Mouse (Mus musculus) CH12.LX (cell line): Measurements from ENCODE around the gene 1700016K19Rik. TPM values are rescaled to one million over a fixed set of nuclear protein-coding genes. Genes with fewer than 3 reads are reported as not detected.

Experiments used
- DNase-seq: peaks from one replicate; pipeline ENCODE4 v3.0.0-alpha.2; 2013; ENCODE audit errors: extremely low read depth
- H3K27ac ChIP-seq: 2 replicates; pipeline ENCODE4 v1.5.1; 2012; ENCODE audit warnings: low read depth, mild to moderate bottlenecking, control low read depth, moderate library complexity; ENCODE audit not compliant: insufficient read depth
- H3K27me3 ChIP-seq: replicated peaks from 2 replicates; pipeline ENCODE3; 2012; ENCODE audit warnings: inconsistent platforms
- H3K36me3 ChIP-seq, 2 experiments: replicated peaks in 1 of 2; 2 replicates each; pipeline versions ENCODE3 to v1.6.1; 2012; ENCODE audit warnings: inconsistent platforms in 1 of 2, low read length in 1 of 2, mild to moderate bottlenecking in 1 of 2, mixed read lengths in 1 of 2, moderate library complexity in 1 of 2; ENCODE audit not compliant: control insufficient read depth in 1 of 2, insufficient read depth in 1 of 2
- H3K4me1 ChIP-seq, 2 experiments: 2 replicates each; pipeline ENCODE4 v1.6.1; 2012; ENCODE audit warnings: inconsistent platforms in 1 of 2, moderate library complexity in 1 of 2; ENCODE audit not compliant: insufficient read depth in 2 of 2, control insufficient read depth in 1 of 2
- H3K4me2 ChIP-seq: 2 replicates; pipeline ENCODE4 v1.6.1; 2012; ENCODE audit warnings: low read depth, mild to moderate bottlenecking, control low read depth; ENCODE audit not compliant: poor library complexity, insufficient read depth, severe bottlenecking
- H3K4me3 ChIP-seq, 3 experiments: fragments of 150-350 bp in 1 of 3; sonication (generic) in 1 of 3; replicated peaks in 1 of 3; 2 replicates each; pipeline versions ENCODE3 to v1.5.1; 2011 to 2012; ENCODE audit warnings: low read depth in 2 of 3, low read length in 2 of 3, mild to moderate bottlenecking in 2 of 3, moderate library complexity in 2 of 3, control low read depth in 1 of 3, improper control_type of control experiment in 1 of 3, inconsistent platforms in 1 of 3, mixed read lengths in 1 of 3; ENCODE audit not compliant: poor library complexity in 1 of 3
- H3K79me2 ChIP-seq: replicated peaks from 2 replicates; pipeline ENCODE4 v1.6.1; 2012; ENCODE audit warnings: mild to moderate bottlenecking, moderate library complexity; ENCODE audit not compliant: control insufficient read depth, poor library complexity, insufficient read depth, severe bottlenecking; ENCODE audit errors: extremely low read depth
- H3K9ac ChIP-seq: 2 replicates; pipeline ENCODE4 v1.6.1; 2012; ENCODE audit warnings: low read depth, mild to moderate bottlenecking, control low read depth, moderate library complexity; ENCODE audit not compliant: insufficient read depth
- H3K9me3 ChIP-seq: replicated peaks from 2 replicates; pipeline ENCODE3; 2012; ENCODE audit warnings: low read length, inconsistent platforms, mixed read lengths
- BHLHE40 ChIP-seq: IDR thresholded peaks from 2 replicates; pipeline ENCODE4 v1.6.1; 2011; ENCODE audit warnings: mild to moderate bottlenecking, low read depth, low read length, improper control_type of control experiment
- CHD1 ChIP-seq: IDR thresholded peaks from 2 replicates; pipeline ENCODE4 v1.6.1; 2012; ENCODE audit warnings: low read depth, low read length, improper control_type of control experiment, inconsistent platforms
- CHD2 ChIP-seq: IDR thresholded peaks from 2 replicates; pipeline ENCODE4 v1.6.1; 2011; ENCODE audit warnings: low read length, improper control_type of control experiment
- CTCF ChIP-seq, 2 experiments: IDR thresholded peaks in 1 of 2; conservative IDR thresholded peaks in 1 of 2; 2 replicates each; pipeline ENCODE4 v1.5.1; 2011 to 2012; ENCODE audit warnings: low read depth in 2 of 2, low read length in 2 of 2, improper control_type of control experiment in 1 of 2, inconsistent platforms in 1 of 2, mild to moderate bottlenecking in 1 of 2, moderate library complexity in 1 of 2
- ELF1 ChIP-seq: IDR thresholded peaks from 2 replicates; pipeline ENCODE4 v1.6.1; 2014; ENCODE audit warnings: low read depth, mild to moderate bottlenecking, inconsistent platforms, low read length, improper control_type of control experiment
- ETS1 ChIP-seq: conservative IDR thresholded peaks from 2 replicates; pipeline ENCODE4 v1.6.1; 2012; ENCODE audit warnings: low read depth, mild to moderate bottlenecking, inconsistent platforms, low read length, improper control_type of control experiment, moderate library complexity
- KAT2A ChIP-seq: IDR thresholded peaks from 2 replicates; pipeline ENCODE4 v1.6.1; 2012; ENCODE audit warnings: low read length, improper control_type of control experiment, inconsistent platforms; ENCODE audit not compliant: insufficient replicate concordance
- MAFK ChIP-seq: IDR thresholded peaks from 2 replicates; pipeline ENCODE4 v1.6.1; 2011; ENCODE audit warnings: low read length, improper control_type of control experiment; ENCODE audit not compliant: insufficient replicate concordance
- MAX ChIP-seq: IDR thresholded peaks from 2 replicates; pipeline ENCODE4 v1.6.1; 2011; ENCODE audit warnings: low read length, improper control_type of control experiment
- MEF2A ChIP-seq: IDR thresholded peaks from 2 replicates; pipeline ENCODE4 v1.6.1; 2014; ENCODE audit warnings: low read depth, mild to moderate bottlenecking, inconsistent platforms, low read length, improper control_type of control experiment, borderline replicate concordance
- PAX5 ChIP-seq: IDR thresholded peaks from 2 replicates; pipeline ENCODE4 v1.6.1; 2012; ENCODE audit warnings: low read length, inconsistent platforms, mixed read lengths
- POLR2AphosphoS2 ChIP-seq: IDR thresholded peaks from 2 replicates; pipeline ENCODE4 v1.6.1; 2011; ENCODE audit warnings: low read depth, low read length, improper control_type of control experiment
- SMC3 ChIP-seq: IDR thresholded peaks from 2 replicates; pipeline ENCODE4 v1.6.1; 2011; ENCODE audit warnings: low read depth, low read length, improper control_type of control experiment
- TBP ChIP-seq: conservative IDR thresholded peaks from 2 replicates; pipeline ENCODE4 v1.6.1; 2011; ENCODE audit warnings: low read depth, low read length, improper control_type of control experiment
- UBTF ChIP-seq: IDR thresholded peaks from 2 replicates; pipeline ENCODE4 v1.6.1; 2012; ENCODE audit warnings: low read depth, mild to moderate bottlenecking, inconsistent platforms, low read length, improper control_type of control experiment, moderate library complexity
- ZC3H11A ChIP-seq: IDR thresholded peaks from 2 replicates; pipeline ENCODE4 v1.6.1; 2012; ENCODE audit warnings: low read depth, mild to moderate bottlenecking, inconsistent platforms, low read length, improper control_type of control experiment
- ZNF384 ChIP-seq: IDR thresholded peaks from 2 replicates; pipeline ENCODE4 v1.6.1; 2012; ENCODE audit warnings: low read depth, low read length, improper control_type of control experiment, inconsistent platforms
- dilution Hi-C: fragments of 300-500 bp; cut with MboI; formaldehyde crosslinking; loops from 2 replicates; pipeline ENCODE4 v1.14.3; 2020; ENCODE audit warnings: low sequenced_read_pairs; ENCODE audit not compliant: extremely low pct_unique_long_range_greater_than_20kb, extremely low pct_ligation_motif_present
- in situ Hi-C: fragments of 300-500 bp; cut with MboI; formaldehyde crosslinking; loops from 3 replicates; pipeline ENCODE4 v1.14.3; 2019; ENCODE audit warnings: low sequenced_read_pairs, low pct_ligation_motif_present, low pct_unique_long_range_greater_than_20kb, mixed read lengths
- polyA plus RNA-seq: library from polyadenylated mRNA; unstranded; fragments of >175 nt; gene quantifications from 2 replicates; pipeline ENCODE4 v1.2.1, GENCODE M21; 2012; ENCODE audit warnings: low read depth; ENCODE audit not compliant: insufficient read length
- total RNA-seq, 2 experiments: library from RNA; depleted of rRNA; stranded (reverse); fragments of 300-350 nt in 1 of 2; fragments of >200 nt in 1 of 2; gene quantifications; 2 replicates each; pipeline ENCODE4 v1.2.3; 2012 to 2014

Gene 1700016K19Rik
- total and polyA plus RNA-seq, 3 experiments = 0.76 TPM; not detected in 2

DNA sequence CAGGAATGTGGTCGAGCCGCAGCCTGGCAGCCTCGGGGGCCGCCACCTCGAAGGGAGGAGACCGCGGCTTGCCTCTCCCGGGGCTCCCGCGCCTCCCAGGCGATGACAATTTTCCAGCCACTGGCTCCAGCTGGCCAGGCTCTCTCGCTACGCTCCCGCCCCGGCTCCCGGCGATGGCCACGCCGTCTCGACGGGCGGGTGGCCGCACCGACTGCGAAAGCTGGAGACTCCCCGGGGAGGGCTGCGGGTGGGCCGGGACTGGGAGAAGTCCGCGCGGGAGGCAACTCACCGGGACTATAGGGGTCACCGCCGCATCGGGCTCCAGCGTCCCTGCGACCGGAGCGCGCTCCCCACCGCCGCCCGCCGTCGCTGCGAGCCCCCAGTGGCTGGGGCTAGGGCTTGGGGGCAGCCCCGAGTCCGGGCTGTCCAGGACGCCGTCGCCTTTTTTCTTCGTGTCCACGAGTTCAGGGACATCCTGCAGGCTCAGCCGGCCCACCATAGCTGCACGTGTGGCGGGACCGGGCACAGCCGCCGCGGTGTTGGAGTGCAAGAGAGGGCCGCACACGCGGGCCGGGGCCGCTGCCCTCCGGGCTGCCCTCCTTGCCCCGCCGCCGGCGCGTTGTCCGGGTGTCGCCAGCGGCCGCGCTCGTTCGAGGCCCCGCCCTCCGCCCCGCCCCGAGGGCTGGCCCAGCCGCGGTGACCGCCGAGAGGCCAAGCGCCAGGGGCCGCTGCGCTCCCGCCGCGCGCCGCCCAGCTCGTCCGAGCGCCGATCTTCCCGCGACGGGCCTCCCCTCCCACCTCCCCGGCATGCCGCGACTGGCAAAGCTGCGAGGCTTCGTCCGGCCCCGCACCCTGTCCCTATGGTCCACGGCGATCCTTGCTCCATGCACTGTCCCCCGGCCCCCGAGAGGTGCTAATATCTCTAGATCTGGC lies 27.7 kb downstream of the 1700016K19Rik start, which contains the start of gene Rflnb (continued):
- no peak for TF ChIP-seq ETS1
- 0 out of 2 replicates have a peak, but pooled peaks have one; percentile 14 for TF ChIP-seq KAT2A
- TF ChIP-seq MEF2A = 0 out of 2 replicates have a peak, but pooled peaks have one; percentile 25
- TF ChIP-seq PAX5 = no peak
- peak; percentile 76 for TF ChIP-seq MAX
- TF ChIP-seq MAFK = no peak
- TF ChIP-seq BHLHE40 = no peak
- no peak for TF ChIP-seq ZNF384
- no peak for TF ChIP-seq TBP
- TF ChIP-seq UBTF = no peak
- no peak for TF ChIP-seq ZC3H11A
- TF ChIP-seq POLR2AphosphoS2 = no peak
- TF ChIP-seq ELF1 = peak; percentile 35; the same call in 1 of the 2 replicates
- peak in 1 of 2 experiments; percentile 57; a peak in 2 of 4 replicates for TF ChIP-seq CTCF (conservative IDR thresholded peaks at IDR 0.05 in 1 of 2, IDR thresholded peaks at IDR 0.05 in 1 of 2; ENCODE audit: low read depth in 2 of 2, low read length in 2 of 2)

DNA sequence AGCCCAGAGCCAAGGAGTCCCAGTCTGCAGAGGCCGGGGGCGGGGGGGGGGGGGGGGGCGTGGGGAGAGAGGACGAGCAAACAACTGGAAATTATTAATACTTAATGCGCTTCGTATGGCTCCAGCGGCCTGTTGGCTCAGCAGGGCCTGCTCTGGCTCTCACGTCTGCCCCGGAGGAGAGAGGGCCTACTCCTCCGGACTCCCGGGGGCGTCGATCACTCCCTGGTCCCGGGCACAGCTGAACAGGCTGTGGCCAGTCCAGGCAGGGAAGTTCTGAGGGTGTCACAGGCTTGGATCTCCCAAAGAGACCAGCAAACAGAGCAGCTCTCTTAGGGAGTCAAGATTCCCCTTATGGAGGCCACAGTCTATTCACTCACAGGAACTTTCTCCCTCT lies 28.4 kb downstream of the 1700016K19Rik start:
- in situ Hi-C loops (loop anchor here (10.0 kb wide), 1 partner anchor 127 kb away; no protein-coding TSS in a partner anchor), dilution Hi-C loops (no loop called here)
- Histone ChIP-seq H3K4me2 (peak overlapping the region; percentile 52), H3K9ac (no peak overlapping the region), H3K36me3 (no peaks in the 10 kb centered on the region), H3K27ac (no peak overlapping the region), H3K27me3 (peaks cover 86% of the 10 kb centered on the region)
- DNase-seq = no peak
- no peak for TF ChIP-seq CHD2
- TF ChIP-seq CHD1 = 0 out of 2 replicates have a peak, but pooled peaks have one; percentile 1
- TF ChIP-seq, all 38 proteins: peak for 1
- peaks cover 0 to 6% of the 10 kb centered on the region in 2 experiments; a peak in 1 of 4 replicates for H3K4me1 ChIP-seq
- peak overlapping the region in 1 of 3 experiments; percentile 17 for H3K4me3 ChIP-seq
- H3K79me2 ChIP-seq = no peaks in the 10 kb centered on the region
- no peaks in the 10 kb centered on the region for H3K9me3 ChIP-seq

DNA sequence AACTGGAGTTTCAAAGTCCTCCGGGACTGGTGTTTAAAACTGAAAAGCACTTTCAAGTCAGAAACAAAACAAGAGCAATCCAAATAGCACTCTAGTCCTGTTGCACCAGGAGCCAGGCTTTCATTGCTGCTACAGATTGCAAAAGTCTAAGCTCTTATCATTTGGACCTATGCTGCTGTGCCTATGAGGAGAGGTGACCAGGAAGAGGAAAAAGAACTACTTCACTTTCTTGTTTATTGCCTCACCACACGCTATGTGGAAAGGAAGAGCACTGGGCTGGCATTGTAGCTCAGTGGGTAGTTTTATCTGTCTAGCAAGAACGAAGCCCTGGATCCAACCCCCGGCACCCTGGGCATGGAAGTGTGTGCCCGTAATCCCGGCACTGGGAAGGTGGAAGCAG lies 33.6 kb downstream of the 1700016K19Rik start:
- in situ Hi-C loops = no loop called here

More for the DNA sequence above, 33.6 kb downstream of the 1700016K19Rik start:
- TF ChIP-seq ETS1 (no peak), UBTF (no peak), MAFK (no peak), CTCF (conservative IDR thresholded peaks at IDR 0.05 in 1 of 2, IDR thresholded peaks at IDR 0.05 in 1 of 2; ENCODE audit: low read depth in 2 of 2, low read length in 2 of 2) (no peak), SMC3 (no peak)
- no peak for DNase-seq
- no peaks in the 10 kb centered on the region for H3K4me1 ChIP-seq
- no peak overlapping the region for H3K4me2 ChIP-seq
- dilution Hi-C loops = no loop called here
- H3K79me2 ChIP-seq = no peaks in the 10 kb centered on the region
- H3K36me3 ChIP-seq = no peaks in the 10 kb centered on the region
- H3K9me3 ChIP-seq = no peaks in the 10 kb centered on the region
- H3K27me3 ChIP-seq = peaks cover 42% of the 10 kb centered on the region
- no peak overlapping the region for H3K4me3 ChIP-seq
- H3K9ac ChIP-seq = no peak overlapping the region
- H3K27ac ChIP-seq = no peak overlapping the region
